Mouse (Mus musculus): ENCODE data around the gene Itfg2. TPM values are rescaled to one million over a fixed set of nuclear protein-coding genes. Genes with fewer than 3 reads are reported as not detected.
"Not testable (repeated sequence)": the region's sequence is repeated elsewhere in the genome, so short reads cannot be mapped to it uniquely, and the experiment has no call there.

The Itfg2 gene
- polyA plus RNA-seq, 1 experiment from 2014 or later: 39.3 TPM

GRCm38 (mm10) chr6:128380594-128381167, 44.0 kb downstream of the Itfg2 start:
- H3K27me3 ChIP-seq; ATAC-seq (ENCODE audit: insufficient number of reproducible peaks, insufficient read depth, low FRiP score, low TSS enrichment, low read depth); H3K4me1 ChIP-seq (replicated peaks); H3K9ac ChIP-seq (replicated peaks); H3K4me2 ChIP-seq; H3K4me3 ChIP-seq (replicated peaks); H3K9me3 ChIP-seq; H3K27ac ChIP-seq: not testable (repeated sequence)
- 65% methylated on average over 1 of the region's 1 CpGs for WGBS
- peaks cover 13% of the 10 kb centered on the region for H3K36me3 ChIP-seq

GRCm38 (mm10) chr6:128379636-128380035, 45.1 kb downstream of the Itfg2 start:
- Histone ChIP-seq H3K9me3 (no peaks in the 10 kb centered on the region), H3K27me3 (no peaks in the 10 kb centered on the region), H3K27ac (no peak overlapping the region), H3K9ac (replicated peaks) (no peak overlapping the region), H3K4me3 (replicated peaks) (no peak overlapping the region), H3K4me2 (no peak overlapping the region), H3K36me3 (peaks cover 20% of the 10 kb centered on the region), H3K4me1 (replicated peaks) (no peaks in the 10 kb centered on the region)
- 90% methylated on average over 16 of the region's 16 CpGs for WGBS
- ATAC-seq (ENCODE audit: insufficient number of reproducible peaks, insufficient read depth, low FRiP score, low TSS enrichment, low read depth): no peak

GRCm38 (mm10) chr6:128376371-128377085, 48.2 kb downstream of the Itfg2 start:
- H3K36me3 ChIP-seq: peaks cover 51% of the 10 kb centered on the region
- H3K9me3 ChIP-seq: no peaks in the 10 kb centered on the region
- H3K27ac ChIP-seq: no peak overlapping the region
- no peak overlapping the region for H3K4me3 ChIP-seq (replicated peaks)
- H3K4me2 ChIP-seq: no peak overlapping the region
- 86% methylated on average over 17 of the region's 17 CpGs for WGBS
- H3K27me3 ChIP-seq: no peaks in the 10 kb centered on the region
- H3K9ac ChIP-seq (replicated peaks): no peak overlapping the region
- no peak for ATAC-seq (ENCODE audit: insufficient number of reproducible peaks, insufficient read depth, low FRiP score, low TSS enrichment, low read depth)
- H3K4me1 ChIP-seq (replicated peaks): no peaks in the 10 kb centered on the region

GRCm38 (mm10) chr6:128375192-128375591, 49.5 kb downstream of the Itfg2 start, which contains the start of the genes Tex52 and Gm44596:
Gene Tex52, plus strand, starts transcription at chr6:128375456.
Gene Gm44596, plus strand, starts transcription at chr6:128375503.
- no peak within 1 kb of the TSS for H3K27ac ChIP-seq

GRCm38 (mm10) chr6:128370040-128370439, 54.7 kb downstream of the Itfg2 start:
- peaks cover 99% of the 10 kb centered on the region for H3K36me3 ChIP-seq
- H3K4me2 ChIP-seq: no peak overlapping the region
- H3K4me1 ChIP-seq (replicated peaks): no peaks in the 10 kb centered on the region
- no peak overlapping the region for H3K4me3 ChIP-seq (replicated peaks)
- 91% methylated on average over 5 of the region's 5 CpGs for WGBS
- no peak overlapping the region for H3K9ac ChIP-seq (replicated peaks)
- no peaks in the 10 kb centered on the region for H3K9me3 ChIP-seq
- H3K27me3 ChIP-seq: no peaks in the 10 kb centered on the region
- H3K27ac ChIP-seq: no peak overlapping the region
- no peak for ATAC-seq (ENCODE audit: insufficient number of reproducible peaks, insufficient read depth, low FRiP score, low TSS enrichment, low read depth)

More at GRCm38 (mm10) chr6:128375192-128375591, 49.5 kb downstream of the Itfg2 start, which contains the start of the genes Tex52 and Gm44596:
- H3K4me2 ChIP-seq: no peak within 1 kb of the TSS
- no peak within 1 kb of the TSS for H3K4me3 ChIP-seq (replicated peaks)
- no peak within 1 kb of the TSS for H3K9ac ChIP-seq (replicated peaks)
- H3K4me1 ChIP-seq (replicated peaks): no peaks in the 10 kb centered on the region
- H3K36me3 ChIP-seq: peaks cover 64% of the 10 kb centered on the region
- ATAC-seq (ENCODE audit: insufficient number of reproducible peaks, insufficient read depth, low FRiP score, low TSS enrichment, low read depth): no peak
- H3K27me3 ChIP-seq: no peaks in the 10 kb centered on the region
- whole genome bisulfite sequencing: 59% methylated on average over 6 of the region's 6 CpGs
- H3K9me3 ChIP-seq: no peaks in the 10 kb centered on the region

GRCm38 (mm10) chr6:128366466-128366865, 58.3 kb downstream of the Itfg2 start:
- Histone ChIP-seq H3K27ac (no peak overlapping the region), H3K9ac (replicated peaks) (no peak overlapping the region), H3K27me3 (no peaks in the 10 kb centered on the region), H3K4me3 (replicated peaks) (no peak overlapping the region), H3K36me3 (peaks cover 64% of the 10 kb centered on the region), H3K4me2 (no peak overlapping the region), H3K4me1 (replicated peaks) (peaks cover 19% of the 10 kb centered on the region), H3K9me3 (no peaks in the 10 kb centered on the region)
- no peak for ATAC-seq (ENCODE audit: insufficient number of reproducible peaks, insufficient read depth, low FRiP score, low TSS enrichment, low read depth)
- 95% methylated on average over 5 of the region's 5 CpGs for WGBS

GRCm38 (mm10) chr6:128364721-128365120, 60.0 kb downstream of the Itfg2 start:
- peaks cover 28% of the 10 kb centered on the region for H3K4me1 ChIP-seq (replicated peaks)
- peaks cover 47% of the 10 kb centered on the region for H3K36me3 ChIP-seq
- H3K9ac ChIP-seq (replicated peaks): no peak overlapping the region
- H3K4me3 ChIP-seq (replicated peaks): no peak overlapping the region
- H3K9me3 ChIP-seq: no peaks in the 10 kb centered on the region
- H3K27ac ChIP-seq: no peak overlapping the region
- WGBS: 83% methylated on average over 6 of the region's 6 CpGs
- ATAC-seq (ENCODE audit: insufficient number of reproducible peaks, insufficient read depth, low FRiP score, low TSS enrichment, low read depth): no peak
- 0 out of 2 replicates have a peak overlapping the region, but pooled peaks have one; percentile 13 for H3K4me2 ChIP-seq
- H3K27me3 ChIP-seq: no peaks in the 10 kb centered on the region

GRCm38 (mm10) chr6:128363007-128363825, 61.5 kb downstream of the Itfg2 start:
- peak overlapping the region; percentile 96 for H3K4me3 ChIP-seq (replicated peaks)
- peak overlapping the region; percentile 88 for H3K9ac ChIP-seq (replicated peaks)
- H3K9me3 ChIP-seq: no peaks in the 10 kb centered on the region
- H3K27ac ChIP-seq: peak overlapping the region; percentile 96
- WGBS: under 1% methylated on average over 43 of the region's 46 CpGs
- H3K36me3 ChIP-seq: peaks cover 41% of the 10 kb centered on the region
- H3K4me2 ChIP-seq: peak overlapping the region; percentile 89
- H3K4me1 ChIP-seq (replicated peaks): peaks cover 28% of the 10 kb centered on the region
- no peaks in the 10 kb centered on the region for H3K27me3 ChIP-seq
- ATAC-seq (ENCODE audit: insufficient number of reproducible peaks, insufficient read depth, low FRiP score, low TSS enrichment, low read depth): no peak; the same call in none of the 2 replicates

GRCm38 (mm10) chr6:128362381-128363006, 62.2 kb downstream of the Itfg2 start, which contains the start of the genes Rhno1 and Foxm1:
Gene Rhno1, minus strand, starts transcription at chr6:128362911.
Gene Foxm1, plus strand, starts transcription at chr6:128362967.
- H3K4me3 ChIP-seq (replicated peaks): peak within 1 kb of the TSS; percentile 96
- H3K4me2 ChIP-seq: peak within 1 kb of the TSS; percentile 89
- peak; percentile 85 for ATAC-seq (ENCODE audit: insufficient number of reproducible peaks, insufficient read depth, low FRiP score, low TSS enrichment, low read depth)
- H3K27me3 ChIP-seq: no peaks in the 10 kb centered on the region
- WGBS: under 1% methylated on average over 67 of the region's 76 CpGs
- H3K4me1 ChIP-seq (replicated peaks): peaks cover 28% of the 10 kb centered on the region
- peaks cover 40% of the 10 kb centered on the region for H3K36me3 ChIP-seq
- H3K9ac ChIP-seq (replicated peaks): peak within 1 kb of the TSS; percentile 88
- no peaks in the 10 kb centered on the region for H3K9me3 ChIP-seq
- H3K27ac ChIP-seq: peak within 1 kb of the TSS; percentile 96

- Histone ChIP-seq H3K9me3 (no peaks in the 10 kb centered on the region), H3K36me3 (peaks cover 40% of the 10 kb centered on the region), H3K9ac (replicated peaks) (peak overlapping the region; percentile 88), H3K4me2 (peak overlapping the region; percentile 89), H3K27me3 (no peaks in the 10 kb centered on the region), H3K4me3 (replicated peaks) (peak overlapping the region; percentile 96), H3K27ac (peak overlapping the region; percentile 96), H3K4me1 (replicated peaks) (peaks cover 28% of the 10 kb centered on the region)
- ATAC-seq (ENCODE audit: insufficient number of reproducible peaks, insufficient read depth, low FRiP score, low TSS enrichment, low read depth): no peak
- 22% methylated on average over 9 of the region's 9 CpGs for WGBS
Observed at GRCm38 (mm10) chr6:128361901-128362300, 62.8 kb downstream of the Itfg2 start.
